Mouse (Mus musculus): ENCODE measurements at regions not wholly inside any gene's neighbourhood (a gene's known extent, or its start where the extent isn't known, plus 50 kb on each side); places are given as distances from the start of the nearest gene placed in this dataset.

DNA sequence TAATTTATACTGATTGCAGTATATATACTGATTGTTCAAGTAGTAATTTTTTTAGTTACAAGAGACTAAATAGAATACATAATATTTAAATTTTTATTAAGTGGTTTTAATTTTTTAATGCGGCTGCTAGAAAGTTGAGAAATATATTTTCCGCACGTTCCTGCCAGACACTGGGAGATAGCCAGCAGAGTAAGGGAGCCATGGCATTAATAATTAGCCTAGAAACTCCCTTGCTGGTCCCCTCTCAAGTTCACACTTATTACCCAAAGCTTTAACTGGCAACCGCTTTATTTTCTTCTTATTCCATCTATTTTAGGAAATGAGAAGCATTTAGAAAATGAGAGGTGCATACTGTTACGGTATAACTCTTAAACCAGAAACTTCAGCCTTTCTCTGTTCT lies 78.0 kb upstream of the Oxgr1 start:
- TF ChIP-seq GATA1 (IDR thresholded peaks at IDR 0.05; ENCODE audit: borderline replicate concordance, low read length), result no peak
- no peak for TF ChIP-seq CTCF (IDR thresholded peaks at IDR 0.05; ENCODE audit: low read depth, low read length)
- no peak for TF ChIP-seq POLR2AphosphoS5 (IDR thresholded peaks at IDR 0.05; ENCODE audit: insufficient replicate concordance, low read depth, low read length)
- TF ChIP-seq TAL1 (conservative IDR thresholded peaks at IDR 0.05; ENCODE audit: low read depth, low read length), result no peak
- no peak for TF ChIP-seq GATA2 (IDR thresholded peaks at IDR 0.05; ENCODE audit: borderline replicate concordance, low read depth, low read length)

All from G1E (cell line).